Mouse (Mus musculus) CH12.LX (cell line): ENCODE measurements around the gene Ift52. TPM values are rescaled to one million over a fixed set of nuclear protein-coding genes. Genes with fewer than 3 reads are reported as not detected.

Experiments
- DNase-seq: peaks from one replicate; pipeline ENCODE4 v3.0.0-alpha.2; 2013; ENCODE audit errors: extremely low read depth
- H3K27ac ChIP-seq: 2 replicates; pipeline ENCODE4 v1.5.1; 2012; ENCODE audit warnings: low read depth, mild to moderate bottlenecking, control low read depth, moderate library complexity; ENCODE audit not compliant: insufficient read depth
- H3K27me3 ChIP-seq: replicated peaks from 2 replicates; pipeline ENCODE3; 2012; ENCODE audit warnings: inconsistent platforms
- H3K36me3 ChIP-seq, 2 experiments: replicated peaks in 1 of 2; 2 replicates each; pipeline versions ENCODE3 to v1.6.1; 2012; ENCODE audit warnings: inconsistent platforms in 1 of 2, low read length in 1 of 2, mild to moderate bottlenecking in 1 of 2, mixed read lengths in 1 of 2, moderate library complexity in 1 of 2; ENCODE audit not compliant: control insufficient read depth in 1 of 2, insufficient read depth in 1 of 2
- H3K4me1 ChIP-seq, 2 experiments: 2 replicates each; pipeline ENCODE4 v1.6.1; 2012; ENCODE audit warnings: inconsistent platforms in 1 of 2, moderate library complexity in 1 of 2; ENCODE audit not compliant: insufficient read depth in 2 of 2, control insufficient read depth in 1 of 2
- H3K4me2 ChIP-seq: 2 replicates; pipeline ENCODE4 v1.6.1; 2012; ENCODE audit warnings: low read depth, mild to moderate bottlenecking, control low read depth; ENCODE audit not compliant: poor library complexity, insufficient read depth, severe bottlenecking
- H3K4me3 ChIP-seq, 3 experiments: fragments of 150-350 bp in 1 of 3; sonication (generic) in 1 of 3; replicated peaks in 1 of 3; 2 replicates each; pipeline versions ENCODE3 to v1.5.1; 2011 to 2012; ENCODE audit warnings: low read depth in 2 of 3, low read length in 2 of 3, mild to moderate bottlenecking in 2 of 3, moderate library complexity in 2 of 3, control low read depth in 1 of 3, improper control_type of control experiment in 1 of 3, inconsistent platforms in 1 of 3, mixed read lengths in 1 of 3; ENCODE audit not compliant: poor library complexity in 1 of 3
- H3K79me2 ChIP-seq: replicated peaks from 2 replicates; pipeline ENCODE4 v1.6.1; 2012; ENCODE audit warnings: mild to moderate bottlenecking, moderate library complexity; ENCODE audit not compliant: control insufficient read depth, poor library complexity, insufficient read depth, severe bottlenecking; ENCODE audit errors: extremely low read depth
- H3K9ac ChIP-seq: 2 replicates; pipeline ENCODE4 v1.6.1; 2012; ENCODE audit warnings: low read depth, mild to moderate bottlenecking, control low read depth, moderate library complexity; ENCODE audit not compliant: insufficient read depth
- H3K9me3 ChIP-seq: replicated peaks from 2 replicates; pipeline ENCODE3; 2012; ENCODE audit warnings: low read length, inconsistent platforms, mixed read lengths
- BHLHE40 ChIP-seq: IDR thresholded peaks from 2 replicates; pipeline ENCODE4 v1.6.1; 2011; ENCODE audit warnings: mild to moderate bottlenecking, low read depth, low read length, improper control_type of control experiment
- CHD2 ChIP-seq: IDR thresholded peaks from 2 replicates; pipeline ENCODE4 v1.6.1; 2011; ENCODE audit warnings: low read length, improper control_type of control experiment
- CTCF ChIP-seq, 2 experiments: IDR thresholded peaks in 1 of 2; conservative IDR thresholded peaks in 1 of 2; 2 replicates each; pipeline ENCODE4 v1.5.1; 2011 to 2012; ENCODE audit warnings: low read depth in 2 of 2, low read length in 2 of 2, improper control_type of control experiment in 1 of 2, inconsistent platforms in 1 of 2, mild to moderate bottlenecking in 1 of 2, moderate library complexity in 1 of 2
- ELF1 ChIP-seq: IDR thresholded peaks from 2 replicates; pipeline ENCODE4 v1.6.1; 2014; ENCODE audit warnings: low read depth, mild to moderate bottlenecking, inconsistent platforms, low read length, improper control_type of control experiment
- ETS1 ChIP-seq: conservative IDR thresholded peaks from 2 replicates; pipeline ENCODE4 v1.6.1; 2012; ENCODE audit warnings: low read depth, mild to moderate bottlenecking, inconsistent platforms, low read length, improper control_type of control experiment, moderate library complexity
- GABPA ChIP-seq: IDR thresholded peaks from 2 replicates; pipeline ENCODE4 v1.6.1; 2012; ENCODE audit warnings: low read depth, low read length, improper control_type of control experiment, inconsistent platforms; ENCODE audit not compliant: insufficient replicate concordance
- HCFC1 ChIP-seq: IDR thresholded peaks from 2 replicates; pipeline ENCODE4 v1.6.1; 2012; ENCODE audit warnings: low read depth, mild to moderate bottlenecking, inconsistent platforms, low read length, improper control_type of control experiment
- JUN ChIP-seq: IDR thresholded peaks from 2 replicates; pipeline ENCODE4 v1.6.1; 2011; ENCODE audit warnings: low read depth, mild to moderate bottlenecking, low read length, improper control_type of control experiment, moderate library complexity; ENCODE audit not compliant: insufficient read depth
- JUND ChIP-seq: conservative IDR thresholded peaks from 2 replicates; pipeline ENCODE4 v1.6.1; 2011; ENCODE audit warnings: low read depth, low read length, improper control_type of control experiment
- MAX ChIP-seq: IDR thresholded peaks from 2 replicates; pipeline ENCODE4 v1.6.1; 2011; ENCODE audit warnings: low read length, improper control_type of control experiment
- MAZ ChIP-seq: IDR thresholded peaks from 2 replicates; pipeline ENCODE4 v1.6.1; 2012; ENCODE audit warnings: low read depth, mild to moderate bottlenecking, inconsistent platforms, low read length, improper control_type of control experiment, moderate library complexity
- MYC ChIP-seq: IDR thresholded peaks from 2 replicates; pipeline ENCODE4 v1.6.1; 2011; ENCODE audit warnings: low read depth, mild to moderate bottlenecking, improper control_type of control experiment, low read length
- PAX5 ChIP-seq: IDR thresholded peaks from 2 replicates; pipeline ENCODE4 v1.6.1; 2012; ENCODE audit warnings: low read length, inconsistent platforms, mixed read lengths
- POLR2A ChIP-seq: IDR thresholded peaks from 2 replicates; pipeline ENCODE4 v1.6.1; 2011; ENCODE audit warnings: low read depth, mild to moderate bottlenecking, improper control_type of control experiment, low read length
- RAD21 ChIP-seq: IDR thresholded peaks from 2 replicates; pipeline ENCODE4 v1.6.1; 2011; ENCODE audit warnings: low read depth, mild to moderate bottlenecking, low read length, improper control_type of control experiment, moderate library complexity
- RCOR1 ChIP-seq: conservative IDR thresholded peaks from 2 replicates; pipeline ENCODE4 v1.6.1; 2012; ENCODE audit warnings: low read depth, mild to moderate bottlenecking, inconsistent platforms, low read length, improper control_type of control experiment
- SIN3A ChIP-seq: IDR thresholded peaks from 2 replicates; pipeline ENCODE4 v1.6.1; 2012; ENCODE audit warnings: low read length, improper control_type of control experiment, inconsistent platforms
- SMC3 ChIP-seq: IDR thresholded peaks from 2 replicates; pipeline ENCODE4 v1.6.1; 2011; ENCODE audit warnings: low read depth, low read length, improper control_type of control experiment
- TBP ChIP-seq: conservative IDR thresholded peaks from 2 replicates; pipeline ENCODE4 v1.6.1; 2011; ENCODE audit warnings: low read depth, low read length, improper control_type of control experiment
- USF1 ChIP-seq: IDR thresholded peaks from 2 replicates; pipeline ENCODE4 v1.6.1; 2014; ENCODE audit warnings: low read depth, mild to moderate bottlenecking, inconsistent platforms, low read length, improper control_type of control experiment
- ZC3H11A ChIP-seq: IDR thresholded peaks from 2 replicates; pipeline ENCODE4 v1.6.1; 2012; ENCODE audit warnings: low read depth, mild to moderate bottlenecking, inconsistent platforms, low read length, improper control_type of control experiment
- ZMIZ1 ChIP-seq: IDR thresholded peaks from 2 replicates; pipeline ENCODE4 v1.6.1; 2012; ENCODE audit warnings: low read depth, mild to moderate bottlenecking, inconsistent platforms, low read length, improper control_type of control experiment
- ZNF384 ChIP-seq: IDR thresholded peaks from 2 replicates; pipeline ENCODE4 v1.6.1; 2012; ENCODE audit warnings: low read depth, low read length, improper control_type of control experiment, inconsistent platforms
- dilution Hi-C: fragments of 300-500 bp; cut with MboI; formaldehyde crosslinking; loops from 2 replicates; pipeline ENCODE4 v1.14.3; 2020; ENCODE audit warnings: low sequenced_read_pairs; ENCODE audit not compliant: extremely low pct_unique_long_range_greater_than_20kb, extremely low pct_ligation_motif_present
- in situ Hi-C: fragments of 300-500 bp; cut with MboI; formaldehyde crosslinking; loops from 3 replicates; pipeline ENCODE4 v1.14.3; 2019; ENCODE audit warnings: low sequenced_read_pairs, low pct_ligation_motif_present, low pct_unique_long_range_greater_than_20kb, mixed read lengths
- polyA plus RNA-seq: library from polyadenylated mRNA; unstranded; fragments of >175 nt; gene quantifications from 2 replicates; pipeline ENCODE4 v1.2.1, GENCODE M21; 2012; ENCODE audit warnings: low read depth; ENCODE audit not compliant: insufficient read length
- total RNA-seq, 2 experiments: library from RNA; depleted of rRNA; stranded (reverse); fragments of 300-350 nt in 1 of 2; fragments of >200 nt in 1 of 2; gene quantifications; 2 replicates each; pipeline ENCODE4 v1.2.3; 2012 to 2014

The Ift52 gene
- total and polyA plus RNA-seq, 3 experiments = 13.0 to 33.6 (median 14.4) TPM

DNA sequence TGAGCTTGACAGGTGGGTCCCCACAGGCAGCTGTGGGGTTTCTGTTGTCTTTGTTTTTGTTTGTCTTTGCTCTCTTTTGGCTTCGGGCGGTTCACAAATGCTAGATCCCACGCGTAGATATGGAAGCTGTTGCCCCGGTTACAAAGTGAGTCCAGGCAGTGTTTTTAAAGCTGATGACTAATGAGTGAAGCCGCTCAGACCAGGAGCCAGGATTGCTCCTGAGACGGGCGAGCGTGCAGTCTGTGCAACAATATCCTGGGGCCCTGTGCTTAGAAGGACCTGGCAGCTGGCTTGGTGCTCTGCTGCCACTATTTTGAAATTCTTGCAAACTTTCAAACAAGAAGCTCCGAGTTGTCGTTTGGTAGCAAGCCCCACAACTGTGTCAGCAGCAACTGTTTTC, 43.5 kb upstream of the Ift52 start:
- Histone ChIP-seq H3K79me2 (no peaks in the 10 kb centered on the region), H3K4me1 (peaks cover 0 to 4% of the 10 kb centered on the region in 2 experiments; a peak in 2 of 4 replicates), H3K27me3 (peaks cover 50% of the 10 kb centered on the region), H3K9ac (no peak overlapping the region), H3K4me2 (no peak overlapping the region), H3K27ac (no peak overlapping the region), H3K36me3 (no peaks in the 10 kb centered on the region), H3K4me3 (no peak overlapping the region), H3K9me3 (no peaks in the 10 kb centered on the region)
- TF ChIP-seq MAZ (no peak), ZC3H11A (no peak), ZMIZ1 (no peak), SMC3 (no peak), HCFC1 (no peak), JUN (no peak), GABPA (no peak), CHD2 (no peak), RCOR1 (no peak), JUND (no peak), BHLHE40 (no peak)
- DNase-seq = no peak
- dilution Hi-C loops (no loop called here), in situ Hi-C loops (no loop called here)

DNA sequence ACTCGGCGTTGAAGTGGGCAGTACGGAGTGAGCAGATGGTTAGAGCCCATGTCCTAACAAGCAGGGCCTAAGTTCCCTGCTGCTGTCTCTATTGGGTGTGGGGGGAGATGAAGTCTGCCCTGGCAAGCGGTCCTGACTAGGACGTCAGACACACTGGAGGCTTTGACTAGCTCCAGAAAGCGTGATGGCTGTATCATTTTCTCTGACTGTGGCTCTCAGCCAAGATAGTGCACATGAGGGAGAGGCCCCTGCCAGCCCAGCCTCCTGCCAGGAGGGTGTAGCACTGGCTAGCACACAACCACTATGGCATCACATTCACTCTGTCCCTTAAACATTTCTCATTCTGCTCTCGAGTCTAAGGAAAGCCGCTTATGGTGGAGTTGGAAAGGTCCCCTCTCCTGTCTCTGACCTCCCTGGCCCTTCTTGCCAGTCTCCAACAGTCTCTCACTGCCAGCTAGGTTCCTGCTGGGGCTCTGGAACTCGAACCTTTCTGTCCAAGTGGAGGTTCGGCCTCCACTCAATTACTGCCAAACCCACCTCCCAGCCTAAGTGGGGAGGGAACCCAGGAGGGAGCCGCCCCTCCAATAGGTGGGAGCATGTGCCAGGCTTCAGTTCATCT, 41.9 kb upstream of the Ift52 start:
- Histone ChIP-seq H3K36me3 (no peaks in the 10 kb centered on the region), H3K9me3 (no peaks in the 10 kb centered on the region), H3K4me2 (no peak overlapping the region), H3K4me3 (no peak overlapping the region), H3K9ac (no peak overlapping the region), H3K27ac (no peak overlapping the region), H3K4me1 (peaks cover 0 to 4% of the 10 kb centered on the region in 2 experiments; a peak in 2 of 4 replicates), H3K79me2 (no peaks in the 10 kb centered on the region), H3K27me3 (peaks cover 44% of the 10 kb centered on the region)
- dilution Hi-C loops (no loop called here), in situ Hi-C loops (no loop called here)
- no peak for TF ChIP-seq MAX
- TF ChIP-seq SIN3A = no peak
- no peak for TF ChIP-seq RCOR1
- TF ChIP-seq ZNF384 = no peak
- no peak for TF ChIP-seq SMC3
- TF ChIP-seq USF1 = no peak
- no peak for TF ChIP-seq JUN
- TF ChIP-seq RAD21 = no peak
- no peak for TF ChIP-seq ETS1
- no peak for TF ChIP-seq POLR2A
- TF ChIP-seq ELF1 = no peak
- no peak for TF ChIP-seq PAX5
- TF ChIP-seq CTCF (conservative IDR thresholded peaks at IDR 0.05 in 1 of 2, IDR thresholded peaks at IDR 0.05 in 1 of 2; ENCODE audit: low read depth in 2 of 2, low read length in 2 of 2) = no peak
- no peak for TF ChIP-seq BHLHE40
- no peak for TF ChIP-seq MYC
- no peak for TF ChIP-seq TBP
- DNase-seq = no peak
